Mouse (Mus musculus): ENCODE measurements around the gene Nmnat3.

Nmnat3 gene

GRCm38 (mm10) chr9:98312622-98313374, 25.6 kb downstream of the Nmnat3 start:
- no peak for DNase-seq

- no peak for DNase-seq
Observed at GRCm38 (mm10) chr9:98313587-98313986, 26.4 kb downstream of the Nmnat3 start.

GRCm38 (mm10) chr9:98314059-98314650, 26.9 kb downstream of the Nmnat3 start:
- DNase-seq: no peak

GRCm38 (mm10) chr9:98317897-98318296, 30.7 kb downstream of the Nmnat3 start:
- DNase-seq: no peak

- no peak for DNase-seq
Observed at GRCm38 (mm10) chr9:98318875-98319274, 31.6 kb downstream of the Nmnat3 start.

- no peak for DNase-seq
Observed at GRCm38 (mm10) chr9:98320785-98321184, 33.5 kb downstream of the Nmnat3 start.

GRCm38 (mm10) chr9:98326088-98326487, 38.9 kb downstream of the Nmnat3 start:
- DNase-seq: no peak

- no peak for DNase-seq
Observed at GRCm38 (mm10) chr9:98328415-98329176, 41.4 kb downstream of the Nmnat3 start.

- no peak for DNase-seq
Observed at GRCm38 (mm10) chr9:98329274-98330105, 42.3 kb downstream of the Nmnat3 start.

GRCm38 (mm10) chr9:98333219-98333754, 46.1 kb downstream of the Nmnat3 start:
- peak; percentile 18 for DNase-seq

GRCm38 (mm10) chr9:98337881-98338769, 50.9 kb downstream of the Nmnat3 start:
- no peak for DNase-seq

- DNase-seq: no peak
Observed at GRCm38 (mm10) chr9:98339971-98340370, 52.7 kb downstream of the Nmnat3 start.

- no peak for DNase-seq
Observed at GRCm38 (mm10) chr9:98340427-98340826, 53.2 kb downstream of the Nmnat3 start.

- DNase-seq: no peak
Observed at GRCm38 (mm10) chr9:98345840-98346239, 58.6 kb downstream of the Nmnat3 start.

- DNase-seq: no peak
Observed at GRCm38 (mm10) chr9:98346240-98346639, 59.0 kb downstream of the Nmnat3 start.

- DNase-seq: no peak
Observed at GRCm38 (mm10) chr9:98347021-98347420, 59.8 kb downstream of the Nmnat3 start.

- DNase-seq: no peak
Observed at GRCm38 (mm10) chr9:98350318-98351144, 63.3 kb downstream of the Nmnat3 start.

GRCm38 (mm10) chr9:98352332-98352731, 65.1 kb downstream of the Nmnat3 start:
- no peak for DNase-seq

- no peak for DNase-seq
Observed at GRCm38 (mm10) chr9:98354919-98355318, 67.7 kb downstream of the Nmnat3 start.

GRCm38 (mm10) chr9:98361047-98361446, 73.8 kb downstream of the Nmnat3 start:
- DNase-seq: no peak

GRCm38 (mm10) chr9:98366075-98366474, 78.8 kb downstream of the Nmnat3 start:
- DNase-seq: no peak
